Mouse (Mus musculus) forebrain, embryonic 16.5 days (tissue): ENCODE results near the gene Kcnq5. TPM values are rescaled to one million over a fixed set of nuclear protein-coding genes. Genes with fewer than 3 reads are reported as not detected.

Experiments used
- ATAC-seq: fragments of 200-750 bp; cut with Nextera tagmentation; 2 replicates; pipeline ENCODE4 v1.8.0; 2017; ENCODE audit warnings: mild to moderate bottlenecking, moderate library complexity
- H3K27ac ChIP-seq: fragments of 300-500 bp; sonication (generic); 2 replicates; pipeline ENCODE4 v1.5.1; 2014; ENCODE audit warnings: low read length, control low read depth
- H3K27me3 ChIP-seq: fragments of 300-500 bp; sonication (generic); replicated peaks from 2 replicates; pipeline ENCODE4 v1.6.1; 2014; ENCODE audit warnings: low read length; ENCODE audit not compliant: control insufficient read depth, insufficient read depth
- H3K36me3 ChIP-seq: fragments of 300-500 bp; sonication (generic); 2 replicates; pipeline ENCODE4 v1.6.1; 2014; ENCODE audit not compliant: control insufficient read depth, insufficient read depth
- H3K4me1 ChIP-seq: fragments of 300-500 bp; sonication (generic); replicated peaks from 2 replicates; pipeline ENCODE4 v1.6.1; 2014; ENCODE audit warnings: low read length; ENCODE audit not compliant: control insufficient read depth, insufficient read depth
- H3K4me2 ChIP-seq: fragments of 300-500 bp; sonication (generic); 2 replicates; pipeline ENCODE4 v1.6.1; 2014; ENCODE audit warnings: mild to moderate bottlenecking, low read length, control low read depth
- H3K4me3 ChIP-seq: fragments of 300-500 bp; sonication (generic); replicated peaks from 2 replicates; pipeline ENCODE4 v1.5.1; 2014; ENCODE audit warnings: mild to moderate bottlenecking, low read length, control low read depth
- H3K9ac ChIP-seq: fragments of 300-500 bp; sonication (generic); replicated peaks from 2 replicates; pipeline ENCODE4 v1.6.1; 2014; ENCODE audit warnings: low read depth, low read length, control low read depth
- H3K9me3 ChIP-seq: fragments of 300-500 bp; sonication (generic); 2 replicates; pipeline ENCODE4 v1.6.1; 2016; ENCODE audit warnings: low read length; ENCODE audit not compliant: control insufficient read depth
- WGBS: fragments of 180-500 bp; shearing (Covaris S2); extraction: QIAGEN DNeasy Blood & Tissue Kit; methylation state at CpG from one replicate; pipeline ENCODE4 v1.1.7; 2014; 5-methylcytosine and 5-hydroxymethylcytosine counted together
- polyA plus RNA-seq: library from polyadenylated mRNA; unstranded; fragments of >200 nt; fragmentation: Nextera tagmentation; extraction: Ambion mirVana; gene quantifications from 2 replicates; pipeline ENCODE4 v1.2.1, GENCODE M21; 2015

Gene Kcnq5
- polyA plus RNA-seq, 1 experiment from 2014 or later: 3.8 TPM

- Histone ChIP-seq H3K4me3 (no peak overlapping the region), H3K27me3 (no peaks in the 10 kb centered on the region), H3K4me1 (no peaks in the 10 kb centered on the region), H3K4me2 (no peak overlapping the region), H3K36me3 (no peaks in the 10 kb centered on the region), H3K9ac (no peak overlapping the region), H3K27ac (no peak overlapping the region), H3K9me3 (no peaks in the 10 kb centered on the region)
- WGBS: 37% methylated on average over 10 of the region's 10 CpGs
- ATAC-seq: no peak
Observed at GRCm38 (mm10) chr1:21499815-21500534, 461.8 kb downstream of the Kcnq5 start.

- Histone ChIP-seq H3K4me1 (no peaks in the 10 kb centered on the region), H3K27me3 (no peaks in the 10 kb centered on the region), H3K4me3 (no peak overlapping the region), H3K36me3 (no peaks in the 10 kb centered on the region), H3K4me2 (no peak overlapping the region), H3K9me3 (no peaks in the 10 kb centered on the region), H3K9ac (no peak overlapping the region), H3K27ac (no peak overlapping the region)
- WGBS: 86% methylated on average over 3 of the region's 3 CpGs
- ATAC-seq: no peak
Observed at GRCm38 (mm10) chr1:21496307-21496706, 465.4 kb downstream of the Kcnq5 start.

DNA sequence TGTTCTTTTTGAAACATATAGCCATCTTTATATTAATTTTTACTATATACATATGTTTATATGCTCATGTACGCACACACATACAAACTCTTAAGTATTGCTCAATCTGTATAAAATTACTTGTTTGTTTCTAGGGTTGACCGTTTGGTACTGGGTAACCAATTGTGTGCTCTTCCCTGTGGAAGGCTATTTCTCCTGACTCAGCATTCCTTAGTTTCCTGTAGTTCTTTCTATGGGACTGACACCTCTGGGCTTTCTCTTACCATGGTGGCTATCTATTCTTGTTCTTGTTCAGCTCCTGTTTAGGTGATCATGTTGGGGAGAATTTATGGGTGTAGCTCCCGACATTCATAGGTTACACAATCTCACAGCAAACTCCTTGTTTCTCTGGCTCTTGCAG lies 473.1 kb downstream of the Kcnq5 start:
- no peak overlapping the region for H3K9ac ChIP-seq
- H3K4me2 ChIP-seq: no peak overlapping the region
- H3K36me3 ChIP-seq: no peaks in the 10 kb centered on the region
- no peaks in the 10 kb centered on the region for H3K4me1 ChIP-seq
- 91% methylated on average over 3 of the region's 3 CpGs for WGBS
- H3K9me3 ChIP-seq: no peaks in the 10 kb centered on the region
- no peak overlapping the region for H3K4me3 ChIP-seq
- no peak overlapping the region for H3K27ac ChIP-seq
- no peak for ATAC-seq
- no peaks in the 10 kb centered on the region for H3K27me3 ChIP-seq

- no peak for ATAC-seq
- no peaks in the 10 kb centered on the region for H3K9me3 ChIP-seq
- no peaks in the 10 kb centered on the region for H3K36me3 ChIP-seq
- H3K27me3 ChIP-seq: no peaks in the 10 kb centered on the region
- H3K4me2 ChIP-seq: no peak overlapping the region
- no peak overlapping the region for H3K4me3 ChIP-seq
- no peak overlapping the region for H3K9ac ChIP-seq
- H3K27ac ChIP-seq: no peak overlapping the region
- WGBS: 77% methylated on average over 5 of the region's 5 CpGs
- no peaks in the 10 kb centered on the region for H3K4me1 ChIP-seq
Observed at GRCm38 (mm10) chr1:21486266-21486665, 475.5 kb downstream of the Kcnq5 start.

- Histone ChIP-seq H3K27me3 (no peaks in the 10 kb centered on the region), H3K9me3 (no peaks in the 10 kb centered on the region), H3K4me3 (no peak overlapping the region), H3K9ac (no peak overlapping the region), H3K4me1 (no peaks in the 10 kb centered on the region), H3K36me3 (no peaks in the 10 kb centered on the region), H3K4me2 (no peak overlapping the region), H3K27ac (no peak overlapping the region)
- 84% methylated on average over 6 of the region's 6 CpGs for WGBS
- no peak for ATAC-seq
Observed at GRCm38 (mm10) chr1:21469311-21469710, 492.4 kb downstream of the Kcnq5 start.

- Histone ChIP-seq H3K4me1 (no peaks in the 10 kb centered on the region), H3K4me2 (no peak overlapping the region)
- WGBS: 87% methylated on average over 4 of the region's 4 CpGs
Observed at GRCm38 (mm10) chr1:21466431-21466830, 495.3 kb downstream of the Kcnq5 start.

GRCm38 (mm10) chr1:21460941-21461689 lies 500.6 kb downstream of the Kcnq5 start:
- H3K27ac ChIP-seq: no peak overlapping the region
- H3K9ac ChIP-seq: no peak overlapping the region
- no peaks in the 10 kb centered on the region for H3K27me3 ChIP-seq
- ATAC-seq: peak; percentile 88
- no peak overlapping the region; the same call in 1 of the 2 replicates for H3K4me3 ChIP-seq
- no peaks in the 10 kb centered on the region for H3K9me3 ChIP-seq
- H3K4me1 ChIP-seq: peaks cover 4% of the 10 kb centered on the region; the same call in 1 of the 2 replicates
- H3K36me3 ChIP-seq: no peaks in the 10 kb centered on the region
- peak overlapping the region; percentile 39 for H3K4me2 ChIP-seq
- 42% methylated on average over 18 of the region's 18 CpGs for WGBS

More at GRCm38 (mm10) chr1:21466431-21466830, 495.3 kb downstream of the Kcnq5 start:
- H3K4me3 ChIP-seq: no peak overlapping the region
- H3K27ac ChIP-seq: no peak overlapping the region
- ATAC-seq: no peak
- no peak overlapping the region for H3K9ac ChIP-seq
- no peaks in the 10 kb centered on the region for H3K36me3 ChIP-seq
- no peaks in the 10 kb centered on the region for H3K9me3 ChIP-seq
- H3K27me3 ChIP-seq: no peaks in the 10 kb centered on the region

- WGBS: 78% methylated on average over 8 of the region's 8 CpGs
- Histone ChIP-seq H3K9ac (no peak overlapping the region), H3K9me3 (no peaks in the 10 kb centered on the region), H3K27ac (no peak overlapping the region), H3K4me3 (no peak overlapping the region), H3K4me1 (peaks cover 4% of the 10 kb centered on the region; the same call in 1 of the 2 replicates), H3K36me3 (no peaks in the 10 kb centered on the region), H3K4me2 (no peak overlapping the region), H3K27me3 (no peaks in the 10 kb centered on the region)
- ATAC-seq: no peak
Observed at GRCm38 (mm10) chr1:21458581-21458980, 503.2 kb downstream of the Kcnq5 start.

DNA sequence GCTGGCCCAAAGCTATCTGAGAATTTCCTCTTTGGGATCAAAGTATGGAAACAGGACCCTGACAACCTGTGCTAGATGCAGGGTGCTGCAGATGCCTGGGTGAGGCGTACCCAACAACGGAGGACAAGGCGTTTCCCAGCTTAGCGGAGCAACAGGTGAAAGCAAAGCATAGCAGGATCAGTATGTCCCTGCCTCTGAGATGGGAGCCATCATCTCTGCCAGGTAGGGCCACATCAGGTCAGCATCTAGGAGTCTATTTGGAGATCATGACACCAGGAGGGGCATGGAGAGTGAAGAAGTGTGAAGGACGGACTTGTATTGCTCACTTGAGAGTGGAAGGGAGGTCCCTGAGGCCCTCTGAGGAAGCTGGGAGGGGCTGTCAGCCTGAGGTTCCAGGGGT lies 505.8 kb downstream of the Kcnq5 start:
- no peaks in the 10 kb centered on the region for H3K36me3 ChIP-seq
- no peak overlapping the region for H3K4me2 ChIP-seq
- H3K27ac ChIP-seq: no peak overlapping the region
- no peak for ATAC-seq
- 91% methylated on average over 5 of the region's 5 CpGs for WGBS
- peaks cover 3% of the 10 kb centered on the region; the same call in 1 of the 2 replicates for H3K4me1 ChIP-seq
- no peak overlapping the region for H3K9ac ChIP-seq
- H3K9me3 ChIP-seq: no peaks in the 10 kb centered on the region
- H3K4me3 ChIP-seq: no peak overlapping the region
- no peaks in the 10 kb centered on the region for H3K27me3 ChIP-seq
